Mouse (Mus musculus) E14TG2a.4 (cell line): ENCODE measurements around the gene Wdr90.

ENCODE experiments used
- CTCF ChIP-seq: conservative IDR thresholded peaks from 2 replicates; pipeline ENCODE4 v1.5.1; 2014; ENCODE audit warnings: low read length
- NANOG ChIP-seq: IDR thresholded peaks from 2 replicates; pipeline ENCODE4 v1.6.1; 2014; ENCODE audit warnings: borderline replicate concordance, low read length, mixed read lengths
- POU5F1 ChIP-seq: IDR thresholded peaks from 2 replicates; pipeline ENCODE4 v1.6.1; 2014; ENCODE audit warnings: low read length, borderline replicate concordance

GRCm38 (mm10) chr17:25861704-25862612 lies 657 bp upstream of the Wdr90 start:
- TF ChIP-seq CTCF (no peak), NANOG (no peak), POU5F1 (no peak)
